Comparison of ENCODE assay signal across 11 mouse cellular contexts in genomic region chr6:39241421-39241891, GRCm38 (mm10). TPM values are rescaled to one million over a fixed set of nuclear protein-coding genes. Genes with fewer than 3 reads are reported as not detected.
A peak's percentile ranks its signal among the peaks of the same experiment; 100 is the strongest.
DNase-seq lines count a peak whose midpoint lies in the region; ATAC-seq and TF ChIP-seq lines count a peak whose summit lies in the region.
"Had no signal": no experiment of that assay in that cellular context is flagged by ENCODE, and none has a peak within 500 bp of the region (broad histone marks: within the 10 kb centered on the region; RNA-seq: fewer than 3 reads in every experiment).

No protein-coding gene starts in this region.

- no peak for ATAC-seq in midbrain, embryonic 13.5 days

- H3K4me1 ChIP-seq in small intestine, adult 2 months (ENCODE audit: control insufficient read depth, insufficient read depth, insufficient read length, low read length): peaks cover 38% of the 10 kb centered on the region
- peaks cover 19% of the 10 kb centered on the region for H3K4me1 ChIP-seq in midbrain, embryonic 13.5 days (replicated peaks)

- no peak for TF ChIP-seq CTCF in small intestine, adult 2 months (IDR thresholded peaks at IDR 0.05; ENCODE audit: extremely low read depth, insufficient read length, insufficient replicate concordance, low read depth, low read length)

- 33% methylated on average over 4 of the region's 4 CpGs for WGBS in small intestine, adult 2 months
- WGBS in midbrain, embryonic 13.5 days: 93% methylated on average over 4 of the region's 4 CpGs

- peak; percentile 38 to 52 for DNase-seq in frontal cortex, postnatal 36 days (ENCODE audit: low spot score in 2 of 2)
- DNase-seq in frontal cortex, postnatal 10 days (ENCODE audit: low spot score in 2 of 2): no peak
- peak; percentile 46 for DNase-seq in right cerebral cortex, adult 18-20 months
- DNase-seq in right cerebral cortex, postnatal 14 days: no peak
- peak; percentile 16 for DNase-seq in kidney, postnatal 10 days
- no peak for DNase-seq in embryo, embryonic 9.5 days (ENCODE audit: extremely low spot score)
- DNase-seq: lung, postnatal 4 days had no signal

- no peaks in the 10 kb centered on the region for H3K27me3 ChIP-seq in small intestine, adult 2 months (ENCODE audit: control insufficient read depth, insufficient read depth, low read length)
- H3K27me3 ChIP-seq in midbrain, embryonic 13.5 days: no peaks in the 10 kb centered on the region
- H3K27me3 ChIP-seq: embryonic facial prominence, embryonic 12.5 days; hindbrain, embryonic 15.5 days had no signal

- H3K27ac ChIP-seq in small intestine, adult 2 months (ENCODE audit: insufficient read depth, low read depth, low read length): peak overlapping the region; percentile 67
- no peak overlapping the region for H3K27ac ChIP-seq in midbrain, embryonic 13.5 days
- H3K27ac ChIP-seq: embryonic facial prominence, embryonic 12.5 days; hindbrain, embryonic 15.5 days had no signal

- no peaks in the 10 kb centered on the region for H3K36me3 ChIP-seq in small intestine, adult 2 months (ENCODE audit: control insufficient read depth, insufficient read depth, low read length)
- H3K36me3 ChIP-seq in midbrain, embryonic 13.5 days: no peaks in the 10 kb centered on the region
- H3K36me3 ChIP-seq: embryonic facial prominence, embryonic 12.5 days; hindbrain, embryonic 15.5 days had no signal

- H3K9ac ChIP-seq in midbrain, embryonic 13.5 days (replicated peaks): no peak overlapping the region
- H3K9ac ChIP-seq: embryonic facial prominence, embryonic 12.5 days; hindbrain, embryonic 15.5 days had no signal

- H3K4me3 ChIP-seq in small intestine, adult 2 months (ENCODE audit: low read depth, low read length): no peak overlapping the region
- no peak overlapping the region for H3K4me3 ChIP-seq in midbrain, embryonic 13.5 days (replicated peaks)
- H3K4me3 ChIP-seq: embryonic facial prominence, embryonic 12.5 days; hindbrain, embryonic 15.5 days had no signal

- H3K4me2 ChIP-seq in midbrain, embryonic 13.5 days (replicated peaks): no peak overlapping the region
- H3K4me2 ChIP-seq: embryonic facial prominence, embryonic 12.5 days; hindbrain, embryonic 15.5 days had no signal

- TF ChIP-seq POLR2A in small intestine, adult 2 months (IDR thresholded peaks at IDR 0.05; ENCODE audit: low read depth, low read length): no peak

- H3K9me3 ChIP-seq in midbrain, embryonic 13.5 days: no peaks in the 10 kb centered on the region
- H3K9me3 ChIP-seq: embryonic facial prominence, embryonic 12.5 days; hindbrain, embryonic 15.5 days had no signal

RNA-seq across cellular contexts. Expression of gene Kdm7a, which starts 34.9 kb away (rescaled TPM):
- 1.4 and 3.6 TPM in 2 replicates for polyA plus RNA-seq in small intestine, adult 2 months (2012; rRNA removed)
- 12.2 and 13.0 TPM in 2 replicates for polyA plus RNA-seq in midbrain, embryonic 13.5 days (2015; fragmentation: Nextera tagmentation; extraction: Ambion mirVana)

Comparison
In these comparisons a context has a peak if more than half of its experiments do, and no peak if none do; other contexts are left out.
1. DNase-seq: peak in frontal cortex, postnatal 36 days (2 of 2), right cerebral cortex, adult 18-20 months (single experiment) and kidney, postnatal 10 days (single experiment); none in frontal cortex, postnatal 10 days (0 of 2), right cerebral cortex, postnatal 14 days (single experiment) and embryo, embryonic 9.5 days (single experiment).